Mouse (Mus musculus): ENCODE results near the gene Vasp.

DNA sequence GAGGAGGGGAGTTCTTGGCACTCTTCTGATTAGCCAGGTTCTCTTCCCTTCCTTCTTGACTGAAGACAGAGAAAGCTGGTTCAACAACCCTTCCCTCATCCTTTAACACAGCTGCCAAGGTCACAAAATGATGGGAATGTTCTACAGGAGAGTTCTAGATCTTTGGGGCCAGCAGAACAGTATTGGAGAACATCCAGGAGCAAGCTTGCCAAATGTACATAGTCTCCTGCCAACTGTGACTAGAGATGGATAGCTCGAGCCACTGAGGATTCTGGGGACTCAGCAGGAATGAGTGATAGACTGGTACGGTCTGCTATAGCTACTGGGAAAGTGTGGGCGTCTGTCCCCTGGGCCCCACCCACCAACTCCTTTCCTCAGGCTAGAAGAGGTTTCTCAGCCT lies 13.3 kb downstream of the Vasp start:
- TF ChIP-seq GATA1 (IDR thresholded peaks at IDR 0.05; ENCODE audit: low read length) (no peak), TAL1 (IDR thresholded peaks at IDR 0.05; ENCODE audit: low read length) (no peak)

Data from erythroblast, embryonic 14.5 days (primary cell).